Mouse (Mus musculus) ES-Bruce4 (cell line): ENCODE results near the gene Sgpp2.

Experiments
- CTCF ChIP-seq: IDR thresholded peaks from one replicate; pipeline ENCODE4 v1.8.1; 2011; ENCODE audit warnings: low read depth, low read length
- EP300 ChIP-seq: IDR thresholded peaks from 2 replicates; pipeline ENCODE4 v1.6.1; 2011; ENCODE audit warnings: low read depth, low read length; ENCODE audit not compliant: insufficient read depth
- POLR2A ChIP-seq: IDR thresholded peaks from one replicate; pipeline ENCODE4 v1.8.1; 2011; ENCODE audit warnings: low read length; ENCODE audit not compliant: insufficient read depth

- TF ChIP-seq POLR2A (no peak), CTCF (no peak), EP300 (no peak)
Measured at GRCm38 (mm10) chr1:78328646-78329045, 18.5 kb downstream of the Sgpp2 start.
